Mouse (Mus musculus): ENCODE results near the gene 9330161L09Rik. TPM values are rescaled to one million over a fixed set of nuclear protein-coding genes. Genes with fewer than 3 reads are reported as not detected.
"Not testable (repeated sequence)": the region's sequence is repeated elsewhere in the genome, so short reads cannot be mapped to it uniquely, and the experiment has no call there.

The 9330161L09Rik gene
- 1 to 10 TPM; 1.8 to 3.4 TPM for total RNA-seq (2021)

DNA sequence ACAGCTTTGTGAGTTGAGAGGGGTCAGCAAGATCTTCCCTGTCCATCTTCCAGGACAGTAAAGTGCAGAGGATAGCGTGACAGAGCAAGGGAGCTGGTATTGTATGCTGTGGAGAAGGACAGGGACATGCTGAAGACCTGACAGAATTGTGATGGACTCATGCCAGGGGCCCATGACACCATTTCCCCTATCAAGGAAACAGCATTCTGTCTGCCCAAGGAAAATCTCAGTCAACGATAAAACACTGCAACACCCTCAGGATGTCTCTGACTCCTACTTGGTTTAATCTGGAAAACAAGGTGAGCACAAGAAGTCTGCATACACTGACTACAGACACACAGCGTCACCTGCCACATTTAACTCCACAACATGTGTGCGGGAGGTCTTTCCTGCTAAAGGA lies at the start of gene 9330161L09Rik:
9330161L09Rik (minus strand) TSS at position 101 of the 400 bp plus-strand sequence.
- intact Hi-C loops (cut with DNase I), result no loop called here
- DNase-seq (ENCODE audit: extremely low spot score in 1 of 2, low spot score in 2 of 2), result peak in 1 of 2 experiments; percentile 17

DNA sequence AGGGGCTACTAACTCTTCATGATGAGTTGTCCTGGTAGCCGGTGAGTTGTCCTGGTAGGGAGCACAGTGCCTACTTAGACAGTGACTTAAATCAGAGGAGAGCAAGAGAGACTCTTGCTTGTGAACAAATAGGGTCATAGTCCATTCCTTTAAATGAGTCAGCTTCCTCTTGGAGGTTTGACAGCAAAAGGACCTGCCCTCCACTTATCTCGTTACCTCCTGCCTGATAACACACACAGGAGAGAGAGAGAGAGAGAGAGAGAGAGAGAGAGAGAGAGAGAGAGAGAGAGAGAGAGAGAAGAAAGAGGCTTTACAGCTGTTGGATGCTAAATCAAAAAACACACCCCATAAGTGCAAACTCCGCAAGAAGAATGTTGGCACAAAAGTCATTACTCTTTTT lies 49.5 kb upstream of the 9330161L09Rik start, which contains the start of gene Ifi27l2b:
Ifi27l2b (minus strand) TSS at position 84 of the 400 bp plus-strand sequence.
- DNase-seq (ENCODE audit: extremely low spot score in 1 of 2, low spot score in 2 of 2), result no peak
- intact Hi-C loops (cut with DNase I), result no loop called here

DNA sequence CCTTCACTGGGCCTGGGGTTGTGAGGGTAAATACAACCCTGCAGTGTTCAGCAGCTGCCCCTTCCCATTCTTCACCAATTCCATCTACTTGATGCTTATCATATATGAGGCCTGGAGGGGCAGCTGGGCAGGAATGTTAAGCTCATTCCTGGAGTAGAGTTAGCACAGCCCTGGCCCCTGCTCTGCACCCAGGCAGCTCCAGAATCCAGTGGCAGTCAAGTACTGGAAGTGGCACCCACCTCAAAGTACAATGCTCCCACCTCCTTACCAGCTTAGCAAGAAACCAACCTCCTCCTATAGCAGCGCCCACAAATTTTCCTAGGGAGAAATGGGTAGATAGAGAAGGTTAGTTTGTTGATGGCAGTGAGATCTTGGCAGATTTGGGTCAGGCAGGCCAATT lies 49.1 kb upstream of the 9330161L09Rik start:
- DNase-seq (ENCODE audit: extremely low spot score in 1 of 2, low spot score in 2 of 2); intact Hi-C loops (cut with DNase I): not testable (repeated sequence)

DNA sequence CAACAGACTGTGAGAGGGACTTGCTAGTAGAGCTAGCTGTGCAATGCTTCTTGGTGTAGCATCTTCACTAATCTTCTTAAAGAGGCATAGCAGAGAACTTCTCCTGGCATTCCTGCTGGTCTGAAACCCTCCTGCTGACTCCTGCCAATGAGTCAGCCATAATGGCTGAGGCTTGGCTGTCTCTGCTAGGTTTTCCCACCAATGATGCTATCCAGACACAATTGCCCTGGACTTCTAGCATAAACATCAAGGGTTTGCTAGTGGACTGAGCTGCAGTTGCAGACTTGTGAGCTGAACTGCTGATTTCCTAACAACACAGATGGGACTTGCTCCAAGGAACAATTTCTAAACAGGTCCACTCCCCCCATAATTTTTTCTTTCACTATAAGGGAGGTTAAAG lies 45.7 kb upstream of the 9330161L09Rik start:
- intact Hi-C loops (cut with DNase I), result no loop called here
- no peak for DNase-seq (ENCODE audit: extremely low spot score in 1 of 2, low spot score in 2 of 2)

DNA sequence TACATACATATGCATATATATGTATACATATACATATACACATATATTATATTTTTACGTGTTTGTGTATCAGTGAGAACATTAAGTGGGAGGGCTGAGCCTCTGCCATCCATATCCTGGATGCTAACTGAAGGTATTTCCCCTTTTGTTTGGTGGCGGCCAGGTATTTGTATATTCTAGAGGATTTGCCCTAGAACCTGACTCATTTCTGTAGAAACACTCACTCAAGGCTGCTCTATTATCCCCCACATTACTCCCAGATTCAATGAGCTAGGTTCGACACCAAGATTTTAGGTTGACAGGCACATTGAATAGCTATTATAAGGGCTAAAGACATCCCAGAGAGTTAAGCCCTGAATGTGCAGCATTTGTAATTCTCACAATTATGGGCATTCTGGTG lies 37.4 kb upstream of the 9330161L09Rik start:
- intact Hi-C loops (cut with DNase I), result no loop called here
- no peak for DNase-seq (ENCODE audit: extremely low spot score in 1 of 2, low spot score in 2 of 2)

DNA sequence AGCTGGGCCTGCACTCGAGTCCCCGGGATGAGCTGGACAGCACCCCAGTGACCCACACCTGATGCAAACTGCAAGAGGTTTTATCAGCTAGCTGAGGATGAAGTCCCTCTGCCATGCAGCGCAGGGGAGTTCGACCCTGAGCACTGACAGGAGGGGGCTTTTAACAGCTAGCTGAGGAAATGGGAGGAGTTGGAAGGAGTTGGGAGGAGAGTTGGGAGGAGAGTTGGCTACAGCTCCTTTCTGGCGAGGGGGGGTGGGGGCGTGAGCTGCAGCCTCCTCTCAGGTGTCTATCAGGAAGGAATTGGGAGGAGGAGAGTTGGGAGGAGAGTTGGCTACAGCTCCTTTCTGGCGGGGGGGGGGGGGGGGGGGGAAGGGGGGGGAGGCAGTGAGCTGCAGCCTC lies 36.6 kb upstream of the 9330161L09Rik start:
- intact Hi-C loops (cut with DNase I), result loop anchor here (5.0 kb wide), 1 partner anchor 38 kb away; no protein-coding TSS in a partner anchor
- DNase-seq (ENCODE audit: extremely low spot score in 1 of 2, low spot score in 2 of 2), result not testable (repeated sequence)

DNA sequence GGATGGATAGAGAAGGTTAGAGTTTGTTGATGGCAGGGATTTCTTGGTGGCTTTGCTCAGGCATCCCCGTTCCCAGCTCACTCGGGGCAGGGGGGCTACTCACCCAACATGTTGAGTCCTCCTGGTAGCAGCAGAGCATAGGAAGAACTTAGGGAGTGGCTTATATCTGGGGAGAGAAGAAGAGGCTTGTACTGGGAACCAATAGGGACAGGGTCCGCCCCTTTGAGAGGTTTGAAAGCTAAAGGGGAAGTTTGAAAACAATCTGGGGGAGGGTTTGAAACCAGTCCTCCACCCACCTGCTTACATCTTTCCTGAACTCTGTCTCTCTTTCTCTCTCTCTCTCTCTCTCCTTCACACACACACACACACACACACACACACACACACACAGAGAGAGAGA lies 35.9 kb upstream of the 9330161L09Rik start, which contains the start of gene Ifi27l2a:
Ifi27l2a (minus strand) TSS at position 157 of the 400 bp plus-strand sequence.
- intact Hi-C loops (cut with DNase I), result loop anchor here (5.0 kb wide), 1 partner anchor 39 kb away; no protein-coding TSS in a partner anchor
- DNase-seq (ENCODE audit: extremely low spot score in 1 of 2, low spot score in 2 of 2), result no peak

DNA sequence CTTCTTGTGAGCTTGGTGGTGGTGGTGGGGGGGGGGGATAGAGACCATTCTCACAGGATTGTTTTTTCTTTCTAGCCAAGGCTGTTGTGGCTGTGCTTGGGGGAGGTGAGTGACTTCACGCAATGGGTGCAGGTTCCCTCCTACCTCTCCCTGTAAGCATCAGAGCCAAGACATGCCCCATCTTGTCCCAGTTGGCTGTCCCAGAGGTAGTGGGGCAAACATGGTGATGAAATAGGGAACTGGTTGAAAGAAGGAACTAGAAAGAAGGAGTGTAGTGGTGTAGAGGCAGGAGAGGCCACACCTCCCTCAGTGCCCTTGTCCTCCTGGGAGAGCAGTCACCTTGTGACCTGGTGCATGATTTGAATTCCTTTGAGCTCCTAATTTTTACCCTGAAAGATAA lies 30.0 kb upstream of the 9330161L09Rik start:
- intact Hi-C loops (cut with DNase I), result no loop called here
- no peak for DNase-seq (ENCODE audit: extremely low spot score in 1 of 2, low spot score in 2 of 2)

DNA sequence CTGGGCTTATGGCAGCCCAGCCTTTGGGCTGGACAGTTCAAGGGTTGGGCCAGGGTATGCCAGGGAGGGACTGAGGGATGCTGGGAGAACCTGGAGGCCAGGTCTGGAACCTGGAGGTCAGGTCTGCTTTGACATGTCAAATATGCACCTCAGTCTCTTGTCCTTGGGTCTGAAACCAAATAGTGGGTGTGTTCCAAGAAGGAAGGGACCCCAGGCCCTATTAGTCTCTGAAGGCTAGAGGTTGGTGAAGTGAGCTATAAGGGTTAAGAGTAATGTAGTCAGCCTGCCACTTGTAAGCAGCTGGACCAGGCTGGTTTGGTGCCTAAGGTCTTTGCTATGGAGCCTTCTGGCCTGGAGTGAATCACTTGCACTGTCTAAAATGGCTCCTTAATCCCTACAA lies 27.2 kb upstream of the 9330161L09Rik start:
- DNase-seq (ENCODE audit: extremely low spot score in 1 of 2, low spot score in 2 of 2), result no peak
- intact Hi-C loops (cut with DNase I), result no loop called here

DNA sequence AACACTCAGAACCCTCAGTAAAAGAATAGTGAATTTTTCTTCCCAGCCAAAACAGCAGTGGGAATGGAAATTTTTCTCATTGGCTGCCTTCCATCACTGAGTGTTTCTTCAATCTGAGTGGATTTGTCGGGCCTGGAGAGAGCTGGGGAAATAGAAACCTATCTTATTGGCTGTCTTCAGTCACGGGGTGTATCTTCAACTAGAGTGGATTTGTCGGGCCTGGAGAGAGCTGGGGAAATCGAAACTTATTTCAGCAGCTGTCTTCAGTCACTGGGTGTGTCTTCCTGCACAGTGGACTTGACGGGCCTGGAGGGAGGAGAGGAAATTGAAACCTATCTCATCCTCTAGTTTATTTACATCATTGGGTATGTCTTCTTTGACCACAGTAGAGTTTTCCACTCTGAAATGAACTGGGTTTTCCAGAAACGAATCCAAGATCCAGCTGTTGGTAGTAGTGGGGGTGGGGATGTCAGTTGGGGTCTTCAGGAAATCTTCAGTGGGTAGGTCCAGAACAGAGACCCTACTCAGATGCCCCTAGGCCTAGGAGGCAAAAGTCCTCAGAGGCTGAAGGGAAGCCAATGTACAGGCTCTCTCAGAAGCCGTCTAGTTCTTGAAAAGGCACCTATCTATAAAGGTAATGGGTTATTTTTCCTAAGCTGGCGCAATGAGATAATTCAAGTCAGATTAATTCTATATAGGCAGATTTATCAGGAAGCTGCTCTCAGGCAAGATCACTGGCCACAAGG lies 26.5 kb upstream of the 9330161L09Rik start, which contains the start of gene Ifi27:
Ifi27 (plus strand) TSS at position 226 of the 746 bp plus-strand sequence.
- peak; percentile 36 to 41 for DNase-seq (ENCODE audit: extremely low spot score in 1 of 2, low spot score in 2 of 2)
- intact Hi-C loops (cut with DNase I), result no loop called here

DNA sequence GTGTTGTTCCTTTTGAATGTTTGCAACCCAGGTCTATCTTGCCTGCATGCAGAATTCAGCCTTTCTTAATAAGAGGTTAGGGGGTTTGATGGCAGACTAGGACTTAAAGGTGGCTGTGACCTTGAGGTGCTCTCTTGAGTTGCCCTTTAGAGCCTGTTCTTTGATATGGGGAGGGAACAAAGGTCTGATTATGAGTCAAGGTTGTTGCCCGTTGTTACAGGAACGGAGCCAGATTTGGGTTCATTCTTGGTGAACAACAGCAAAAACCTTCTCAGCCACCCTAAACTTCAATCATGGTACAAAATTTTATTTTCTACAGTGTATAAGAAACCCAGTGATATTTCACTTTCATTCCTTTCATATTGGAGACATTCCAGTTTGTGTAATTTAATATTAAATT lies 25.8 kb upstream of the 9330161L09Rik start:
- no peak for DNase-seq (ENCODE audit: extremely low spot score in 1 of 2, low spot score in 2 of 2)
- intact Hi-C loops (cut with DNase I), result no loop called here

DNA sequence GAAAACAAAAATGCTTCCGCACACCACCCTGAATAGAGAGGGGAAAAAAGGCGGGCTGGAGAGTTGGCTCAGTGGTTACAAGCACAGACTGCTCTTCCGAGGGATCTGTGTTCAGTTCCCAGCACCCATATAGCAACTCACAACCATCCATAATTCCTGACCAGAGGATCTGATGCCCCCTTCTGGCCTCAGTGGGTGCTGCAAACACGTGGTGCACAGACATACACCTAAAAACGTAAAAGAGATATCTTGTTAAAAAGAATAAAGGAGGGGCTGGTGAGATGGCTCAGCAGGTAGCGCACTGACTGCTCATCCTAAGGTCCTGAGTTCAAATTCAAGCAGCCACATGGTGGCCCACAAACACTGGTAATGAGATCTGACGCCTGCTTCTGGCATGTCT lies 19.1 kb upstream of the 9330161L09Rik start:
- intact Hi-C loops (cut with DNase I), result loop anchor here (1.0 kb wide), 1 partner anchor 66 kb away; no protein-coding TSS in a partner anchor
- no peak for DNase-seq (ENCODE audit: extremely low spot score in 1 of 2, low spot score in 2 of 2)

DNA sequence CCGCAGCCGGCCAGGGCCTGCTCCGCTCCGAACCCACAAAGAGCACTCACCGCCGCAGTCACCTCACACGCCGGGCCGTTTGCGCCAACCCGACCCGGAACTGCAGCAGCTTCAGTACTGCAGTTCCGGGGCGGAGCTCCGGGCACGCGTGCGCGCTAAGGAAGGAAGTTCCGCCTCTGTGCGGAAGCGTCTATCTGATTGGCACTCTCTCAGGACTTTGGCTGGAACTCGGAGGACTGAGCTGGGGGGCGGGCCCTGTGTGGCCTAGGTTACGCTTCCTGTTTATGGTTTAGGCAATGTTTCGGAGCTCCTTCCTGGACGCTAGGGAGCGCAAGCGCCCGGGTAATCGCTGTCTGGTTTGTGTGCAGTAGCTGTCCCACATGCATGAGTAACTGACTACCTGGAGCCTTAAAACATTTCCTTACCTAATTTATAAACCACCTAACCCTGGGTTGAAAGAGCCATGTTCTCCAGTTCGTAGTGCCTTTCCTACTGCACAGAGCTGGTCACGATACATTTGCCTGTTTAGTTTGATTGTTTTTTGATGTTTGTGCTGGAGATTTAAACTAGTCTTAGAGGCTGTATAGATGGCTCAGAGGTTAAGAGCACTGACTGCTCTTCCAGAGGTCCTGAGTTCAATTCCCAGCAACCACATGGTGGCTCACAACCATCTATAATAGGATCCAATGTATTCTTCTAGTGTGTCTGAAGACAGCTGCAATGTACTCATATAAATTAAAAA lies 18.3 kb upstream of the 9330161L09Rik start, which contains the start of gene Ddx24:
Ddx24 (minus strand) TSS at position 102 of the 742 bp plus-strand sequence.
- intact Hi-C loops (cut with DNase I), result loop anchor here (1.0 kb wide), 1 partner anchor 66 kb away; no protein-coding TSS in a partner anchor
- DNase-seq (ENCODE audit: extremely low spot score in 1 of 2, low spot score in 2 of 2), result peak; percentile 98

DNA sequence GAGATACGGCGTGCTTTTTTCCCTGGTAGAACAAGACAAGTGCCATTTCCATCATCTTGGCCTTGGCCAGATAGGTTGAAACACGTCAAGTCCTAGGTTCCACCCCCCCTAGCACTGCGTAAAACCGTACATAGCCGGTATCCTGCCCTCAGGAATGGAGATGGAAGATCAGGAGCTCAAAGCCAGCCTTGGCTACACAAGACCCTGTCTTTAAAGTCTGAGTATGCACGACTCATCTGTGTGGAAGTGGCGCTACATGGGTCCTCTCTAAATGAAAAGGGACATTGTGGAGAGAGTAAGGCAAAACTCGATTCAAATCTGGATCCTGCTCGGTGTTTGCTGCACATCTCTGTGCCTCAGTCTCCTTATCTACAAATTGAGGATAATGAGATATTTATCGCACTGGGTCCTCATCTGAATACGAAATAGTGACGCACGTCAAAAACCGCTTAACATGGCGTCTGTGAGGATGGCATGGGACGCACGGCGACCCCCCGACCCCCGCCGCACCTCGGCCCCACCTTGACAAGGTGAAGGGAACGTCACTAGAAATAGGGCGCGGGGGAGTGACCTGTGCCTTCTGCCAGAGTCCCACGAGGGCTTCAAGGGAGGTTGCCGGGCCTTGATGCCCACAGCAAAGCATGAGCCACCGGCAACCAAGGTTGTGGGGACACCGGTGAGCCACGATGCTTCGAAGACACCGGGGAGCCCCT lies 17.6 kb upstream of the 9330161L09Rik start:
- DNase-seq (ENCODE audit: extremely low spot score in 1 of 2, low spot score in 2 of 2), result no peak
- intact Hi-C loops (cut with DNase I), result no loop called here

DNA sequence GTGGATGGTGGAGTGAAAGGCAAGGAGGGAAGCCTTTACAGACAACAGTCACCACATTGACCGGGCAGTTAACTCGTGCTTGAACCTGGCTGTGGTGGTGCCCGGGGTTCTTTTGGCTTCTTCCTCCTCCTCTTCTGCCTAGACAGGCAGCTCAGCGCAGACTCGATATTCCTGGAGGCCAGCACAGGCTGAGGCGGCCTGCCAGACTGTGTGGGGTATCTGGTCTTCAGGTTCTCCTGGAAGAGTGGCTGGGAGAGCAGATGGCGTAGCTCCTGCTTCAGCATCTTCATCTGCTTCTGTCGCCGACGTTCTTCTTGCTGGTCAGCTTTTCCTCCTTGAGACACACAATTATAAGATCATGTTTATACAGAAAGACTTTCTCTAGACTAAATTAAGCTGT lies 524 bp upstream of the 9330161L09Rik start:
- intact Hi-C loops (cut with DNase I), result no loop called here
- no peak for DNase-seq (ENCODE audit: extremely low spot score in 1 of 2, low spot score in 2 of 2)

DNA sequence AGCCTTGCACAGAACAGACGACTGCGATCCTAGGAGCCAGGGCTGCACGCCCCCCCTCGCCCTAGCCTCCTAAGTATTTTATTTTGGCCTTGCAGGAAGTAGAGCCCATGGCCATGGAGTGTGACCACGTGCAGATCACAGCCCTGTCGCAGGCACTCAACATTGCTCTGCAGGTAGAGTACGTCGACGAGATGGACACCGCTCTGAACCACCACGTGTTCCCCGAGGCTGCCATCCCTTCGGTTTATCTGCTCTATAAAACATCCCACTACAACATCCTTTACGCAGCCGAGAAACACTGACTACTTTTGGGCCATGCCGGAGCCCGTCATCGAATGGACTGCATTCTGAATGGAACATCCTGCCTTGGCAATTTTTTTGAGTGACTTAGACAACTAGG lies 3.5 kb downstream of the 9330161L09Rik start:
- no peak for DNase-seq (ENCODE audit: extremely low spot score in 1 of 2, low spot score in 2 of 2)
- intact Hi-C loops (cut with DNase I), result no loop called here

DNA sequence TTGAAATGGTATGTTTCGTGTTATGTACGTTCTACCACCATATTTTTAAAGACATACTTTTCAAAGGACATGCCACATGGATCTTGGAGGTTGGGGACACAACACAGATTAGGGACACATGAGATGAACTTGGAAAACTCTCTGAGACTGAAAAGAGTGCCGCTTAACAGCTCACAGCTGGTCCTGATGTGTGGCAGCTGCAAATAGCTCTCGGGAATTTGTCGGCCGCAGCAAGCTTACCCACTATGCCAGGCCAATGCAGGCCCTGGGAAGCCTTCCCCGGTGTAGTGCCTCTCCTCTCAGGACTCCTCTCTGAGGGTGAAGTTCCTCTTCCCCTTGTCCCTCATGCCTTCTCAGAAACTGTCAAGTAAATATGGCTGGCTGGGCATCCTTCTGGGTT lies 10.9 kb downstream of the 9330161L09Rik start:
- DNase-seq (ENCODE audit: extremely low spot score in 1 of 2, low spot score in 2 of 2), result no peak
- intact Hi-C loops (cut with DNase I), result no loop called here

DNA sequence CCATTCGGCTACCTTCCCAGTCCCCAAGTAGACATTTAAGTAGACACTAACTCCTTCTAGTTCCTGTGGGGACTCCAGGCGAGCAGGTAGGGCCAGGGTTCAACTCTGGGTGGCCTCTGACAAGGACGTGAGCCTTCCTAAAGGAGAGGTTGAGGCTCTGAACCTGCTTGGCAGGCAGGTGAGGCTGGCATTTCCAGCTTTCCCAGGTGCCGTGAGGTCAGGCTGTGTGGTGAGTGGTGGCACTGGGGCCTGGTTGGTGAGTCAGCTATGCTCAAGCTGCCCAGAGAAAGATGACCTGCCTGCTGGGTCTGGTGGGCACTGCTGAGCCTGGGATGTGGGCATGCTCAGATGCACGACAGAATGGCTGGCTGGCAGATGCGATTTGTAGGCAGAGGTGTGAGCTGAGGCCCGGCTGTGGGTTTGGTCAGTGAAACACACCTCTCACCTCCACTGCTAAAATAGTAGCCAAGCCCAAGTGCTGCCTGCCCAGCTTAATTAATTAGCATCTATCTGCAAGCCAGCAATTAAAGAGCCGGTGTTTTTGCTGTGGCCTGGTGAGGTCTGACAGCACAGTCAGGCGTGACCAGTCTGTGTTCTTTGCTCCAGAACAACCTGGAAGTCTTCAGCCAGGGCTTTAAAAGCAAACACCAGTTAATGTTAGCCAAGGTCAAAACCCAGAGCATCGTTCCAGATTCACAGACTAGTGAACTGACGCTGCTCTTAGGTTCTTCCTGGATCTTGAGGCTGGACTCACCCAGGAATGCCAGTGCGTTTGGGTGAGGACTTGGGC lies 11.9 kb downstream of the 9330161L09Rik start:
- no peak for DNase-seq (ENCODE audit: extremely low spot score in 1 of 2, low spot score in 2 of 2)
- intact Hi-C loops (cut with DNase I), result no loop called here
